In the genomic region with DNA sequence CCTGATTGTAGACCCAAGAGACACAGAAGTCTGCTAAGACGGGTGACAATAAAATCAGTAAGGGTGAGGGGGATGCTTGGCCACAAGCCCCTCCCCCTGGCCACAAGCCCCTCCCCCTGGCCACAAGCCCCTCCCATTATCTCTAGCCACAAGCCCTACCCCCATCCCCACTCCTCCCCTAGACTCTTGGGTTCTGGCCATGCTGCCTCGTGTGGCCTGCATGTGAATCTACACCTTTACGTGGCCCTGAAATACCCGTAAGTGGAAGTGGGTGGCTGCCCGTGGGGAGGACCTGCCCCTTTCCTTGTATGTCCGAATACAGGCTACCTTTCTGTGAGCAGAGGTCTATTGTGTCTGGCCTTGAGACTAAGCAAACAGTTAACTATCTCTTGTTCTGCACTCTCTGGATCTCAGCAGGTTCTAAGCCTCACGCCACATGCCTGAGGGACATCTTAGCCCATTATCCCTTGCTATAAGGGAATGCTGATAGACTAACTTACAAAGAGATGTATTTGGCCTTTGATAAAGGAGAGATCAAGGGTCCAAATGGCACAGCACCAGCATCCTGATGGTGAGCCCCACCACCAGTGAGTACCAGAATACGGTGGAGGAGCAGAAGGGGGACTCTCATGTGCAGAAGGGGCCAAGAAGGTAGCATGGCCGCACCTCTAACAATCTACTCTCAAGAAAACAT, we compare ENCODE assay signal across 9 mouse cellular contexts.
DNase-seq lines count a peak whose midpoint lies in the region; ATAC-seq and TF ChIP-seq lines count a peak whose summit lies in the region.
"Had no signal": no experiment of that assay in that cellular context is flagged by ENCODE, and none has a peak within 500 bp of the region (broad histone marks: within the 10 kb centered on the region; RNA-seq: fewer than 3 reads in every experiment).

No protein-coding gene starts in this region.

- TF ChIP-seq POLR2A in cerebellum, adult 2 months (IDR thresholded peaks at IDR 0.05; ENCODE audit: borderline replicate concordance, insufficient read depth, low read length): no peak

- no peaks in the 10 kb centered on the region for H3K36me3 ChIP-seq in lung, postnatal 0 days (ENCODE audit: insufficient read depth, low read length)
- H3K36me3 ChIP-seq in forebrain, embryonic 16.5 days (ENCODE audit: control insufficient read depth, insufficient read depth): no peaks in the 10 kb centered on the region
- H3K36me3 ChIP-seq: lung, embryonic 15.5 days had no signal

- peaks cover 32% of the 10 kb centered on the region; the same call in 1 of the 2 replicates for H3K4me1 ChIP-seq in lung, postnatal 0 days (ENCODE audit: insufficient read depth, low read depth, low read length)
- peaks cover 4% of the 10 kb centered on the region for H3K4me1 ChIP-seq in cerebellum, adult 2 months (ENCODE audit: control insufficient read depth, insufficient read depth, low read length)
- H3K4me1 ChIP-seq in forebrain, embryonic 16.5 days (replicated peaks; ENCODE audit: control insufficient read depth, insufficient read depth, low read length): no peaks in the 10 kb centered on the region

- 0 out of 2 replicates have a peak overlapping the region, but pooled peaks have one; percentile 38 for H3K27ac ChIP-seq in lung, postnatal 0 days (ENCODE audit: low read length)
- H3K27ac ChIP-seq in cerebellum, adult 2 months (ENCODE audit: insufficient read depth, low read length): no peak overlapping the region
- no peak overlapping the region for H3K27ac ChIP-seq in forebrain, embryonic 16.5 days (ENCODE audit: low read length)
- H3K27ac ChIP-seq: lung, embryonic 15.5 days had no signal

- no peak overlapping the region for H3K9ac ChIP-seq in lung, postnatal 0 days (replicated peaks; ENCODE audit: low read depth)
- no peak overlapping the region for H3K9ac ChIP-seq in forebrain, embryonic 16.5 days (replicated peaks; ENCODE audit: low read depth, low read length)
- H3K9ac ChIP-seq: lung, embryonic 15.5 days had no signal

- H3K9me3 ChIP-seq in lung, postnatal 0 days (ENCODE audit: low read length): no peaks in the 10 kb centered on the region
- no peaks in the 10 kb centered on the region for H3K9me3 ChIP-seq in forebrain, embryonic 16.5 days (ENCODE audit: control insufficient read depth, low read length)
- H3K9me3 ChIP-seq: lung, embryonic 15.5 days had no signal

- no peak overlapping the region for H3K4me2 ChIP-seq in lung, postnatal 0 days (replicated peaks; ENCODE audit: low read depth, low read length)
- no peak overlapping the region for H3K4me2 ChIP-seq in forebrain, embryonic 16.5 days (ENCODE audit: low read length)
- H3K4me2 ChIP-seq: lung, embryonic 15.5 days had no signal

- no peak for TF ChIP-seq EP300 in lung, postnatal 0 days (IDR thresholded peaks at IDR 0.05)

- peak; percentile 32 for TF ChIP-seq CTCF in lung, postnatal 0 days (IDR thresholded peaks at IDR 0.05)
- no peak for TF ChIP-seq CTCF in cerebellum, adult 2 months (IDR thresholded peaks at IDR 0.05; ENCODE audit: borderline replicate concordance, insufficient read depth, low read depth, low read length)

- DNase-seq in heart, adult 11 months: peak; percentile 93
- DNase-seq in heart, adult 9 months (ENCODE audit: low spot score in 2 of 2): no peak
- no peak for DNase-seq in lung, postnatal 0 days (ENCODE audit: low spot score)
- no peak for DNase-seq in lung, postnatal 4 days
- DNase-seq in NIH3T3 (ENCODE audit: low read depth): peak; percentile 43
- DNase-seq in cerebellum, adult 2 months: no peak

- H3K4me3 ChIP-seq in lung, postnatal 0 days (ENCODE audit: low read depth, low read length): no peak overlapping the region
- no peak overlapping the region for H3K4me3 ChIP-seq in cerebellum, adult 2 months (replicated peaks; ENCODE audit: insufficient read depth, low read depth, low read length)
- H3K4me3 ChIP-seq in forebrain, embryonic 16.5 days (replicated peaks; ENCODE audit: low read length): no peak overlapping the region
- H3K4me3 ChIP-seq: lung, embryonic 15.5 days had no signal

- 88% methylated on average over 9 of the region's 9 CpGs for WGBS in lung, postnatal 0 days
- WGBS in cerebellum, adult 2 months: 82% methylated on average over 9 of the region's 9 CpGs
- 81% methylated on average over 9 of the region's 9 CpGs for WGBS in forebrain, embryonic 16.5 days

- no peak for ATAC-seq in lung, postnatal 0 days
- ATAC-seq in megakaryocyte progenitor cell, adult 5-6 weeks (replicated peaks; ENCODE audit: poor library complexity): peak; percentile 74
- ATAC-seq in forebrain, embryonic 16.5 days: no peak

- H3K27me3 ChIP-seq in lung, postnatal 0 days (replicated peaks; ENCODE audit: insufficient read depth, low read length): no peaks in the 10 kb centered on the region
- H3K27me3 ChIP-seq in cerebellum, adult 2 months (ENCODE audit: control insufficient read depth, insufficient read depth, low read length): no peaks in the 10 kb centered on the region
- H3K27me3 ChIP-seq in forebrain, embryonic 16.5 days (replicated peaks; ENCODE audit: control insufficient read depth, insufficient read depth, low read length): no peaks in the 10 kb centered on the region
- H3K27me3 ChIP-seq: lung, embryonic 15.5 days had no signal

Comparison
In these comparisons a context has a peak if more than half of its experiments do, and no peak if none do; other contexts are left out.
1. DNase-seq: peak in heart, adult 11 months (single experiment) and NIH3T3 (single experiment); none in heart, adult 9 months (0 of 2), lung, postnatal 0 days (single experiment), lung, postnatal 4 days (0 of 2) and cerebellum, adult 2 months (0 of 2).